Comparison of ENCODE assay signal across 8 mouse cellular contexts in genomic region chr11:5706874-5707529, GRCm38 (mm10). TPM values are rescaled to one million over a fixed set of nuclear protein-coding genes. Genes with fewer than 3 reads are reported as not detected.
DNase-seq lines count a peak whose midpoint lies in the region; ATAC-seq and TF ChIP-seq lines count a peak whose summit lies in the region.

No protein-coding gene starts in this region.

- H3K4me1 ChIP-seq in heart, postnatal 0 days (ENCODE audit: control insufficient read depth, insufficient read depth) = peaks cover 23% of the 10 kb centered on the region
- H3K4me1 ChIP-seq in liver, embryonic 14.5 days (replicated peaks; ENCODE audit: control insufficient read depth in 2 of 2, insufficient read depth in 2 of 2, low read length in 1 of 2) = peaks cover 4 to 7% of the 10 kb centered on the region in 2 experiments; a peak in 2 of 4 replicates
- H3K4me1 ChIP-seq in neural tube, embryonic 13.5 days (replicated peaks) = peaks cover 16% of the 10 kb centered on the region

- no peak for TF ChIP-seq POLR2A in brain, embryonic 14.5 days (IDR thresholded peaks at IDR 0.05; ENCODE audit: borderline replicate concordance, extremely low read depth, insufficient read depth, insufficient read length, poor library complexity, severe bottlenecking)

- no peaks in the 10 kb centered on the region for H3K27me3 ChIP-seq in heart, postnatal 0 days (ENCODE audit: control insufficient read depth, insufficient read depth, low read length)
- no peaks in the 10 kb centered on the region for H3K27me3 ChIP-seq in liver, embryonic 14.5 days (ENCODE audit: control insufficient read depth, insufficient read depth, low read length)
- no peaks in the 10 kb centered on the region for H3K27me3 ChIP-seq in neural tube, embryonic 13.5 days

- TF ChIP-seq CTCF in brain, embryonic 14.5 days (IDR thresholded peaks at IDR 0.05; ENCODE audit: borderline replicate concordance, extremely low read depth, insufficient read depth, insufficient read length) = no peak
- TF ChIP-seq CTCF in heart, postnatal 0 days (IDR thresholded peaks at IDR 0.05; ENCODE audit: low read depth) = no peak
- 0 out of 2 replicates have a peak, but pooled peaks have one; percentile 7 for TF ChIP-seq CTCF in liver, embryonic 14.5 days (IDR thresholded peaks at IDR 0.05; ENCODE audit: low read depth)

- under 1% methylated on average over 43 of the region's 43 CpGs for WGBS in heart, postnatal 0 days
- WGBS in liver, embryonic 14.5 days (ENCODE audit: insufficient replicate concordance) = under 1% methylated on average over 43 of the region's 43 CpGs
- 1% methylated on average over 43 of the region's 43 CpGs for WGBS in neural tube, embryonic 13.5 days

- peak overlapping the region; percentile 74 for H3K27ac ChIP-seq in heart, postnatal 0 days (ENCODE audit: low read depth)
- no peak overlapping the region; the same call in 1 of the 2 replicates for H3K27ac ChIP-seq in liver, embryonic 14.5 days
- H3K27ac ChIP-seq in neural tube, embryonic 13.5 days (replicated peaks) = peak overlapping the region; percentile 81

- peak overlapping the region; percentile 92 for H3K9ac ChIP-seq in heart, postnatal 0 days (replicated peaks; ENCODE audit: low read depth, low read length)
- peak overlapping the region; percentile 83 for H3K9ac ChIP-seq in liver, embryonic 14.5 days (replicated peaks)
- H3K9ac ChIP-seq in neural tube, embryonic 13.5 days = peak overlapping the region; percentile 96

- peaks cover 21% of the 10 kb centered on the region; the same call in 1 of the 2 replicates for H3K36me3 ChIP-seq in heart, postnatal 0 days (replicated peaks; ENCODE audit: control insufficient read depth, insufficient read depth, low read length)
- peaks cover 7% of the 10 kb centered on the region; the same call in 1 of the 2 replicates for H3K36me3 ChIP-seq in liver, embryonic 14.5 days (replicated peaks; ENCODE audit: control insufficient read depth, insufficient read depth, low read depth)
- peaks cover 24% of the 10 kb centered on the region for H3K36me3 ChIP-seq in neural tube, embryonic 13.5 days

- peak; percentile 59 for ATAC-seq in heart, postnatal 0 days (ENCODE audit: insufficient read depth, low read depth)
- peak; percentile 79 for ATAC-seq in liver, embryonic 14.5 days (ENCODE audit: insufficient read depth)
- ATAC-seq in neural tube, embryonic 13.5 days (ENCODE audit: low read depth) = peak; percentile 34

- H3K4me2 ChIP-seq in heart, postnatal 0 days (ENCODE audit: low read depth, low read length) = peak overlapping the region; percentile 83
- H3K4me2 ChIP-seq in liver, embryonic 14.5 days (ENCODE audit: low read depth) = peak overlapping the region; percentile 88
- peak overlapping the region; percentile 87 for H3K4me2 ChIP-seq in neural tube, embryonic 13.5 days

- peak; percentile 46 for DNase-seq in kidney, adult 11 months
- no peak for DNase-seq in kidney, postnatal 14 days
- DNase-seq in CD8-positive naive resting alpha-beta T cell, adult 2 months (ENCODE audit: low read depth in 2 of 2, low spot score in 2 of 2) = peak; percentile 40 to 53
- peak; percentile 28 for DNase-seq in brain, embryonic 14.5 days (ENCODE audit: low read depth)
- DNase-seq in heart, postnatal 0 days (ENCODE audit: low spot score) = no peak
- DNase-seq in liver, embryonic 14.5 days (ENCODE audit: low read depth in 3 of 3, low spot score in 3 of 3) = peak; percentile 13 to 31 (median 14)
- no peak for DNase-seq in adipocyte (ENCODE audit: low spot score)

- no peak for TF ChIP-seq EP300 in heart, postnatal 0 days (IDR thresholded peaks at IDR 0.05; ENCODE audit: low read depth)
- no peak for TF ChIP-seq EP300 in liver, embryonic 14.5 days (IDR thresholded peaks at IDR 0.05; ENCODE audit: low read depth)

- H3K9me3 ChIP-seq in heart, postnatal 0 days (replicated peaks; ENCODE audit: control insufficient read depth, low read length) = no peaks in the 10 kb centered on the region
- H3K9me3 ChIP-seq in liver, embryonic 14.5 days (ENCODE audit: control insufficient read depth, low read length) = no peaks in the 10 kb centered on the region
- no peaks in the 10 kb centered on the region for H3K9me3 ChIP-seq in neural tube, embryonic 13.5 days

- peak overlapping the region; percentile 97 for H3K4me3 ChIP-seq in heart, postnatal 0 days (ENCODE audit: low read depth, low read length)
- peak overlapping the region; percentile 69 to 96 for H3K4me3 ChIP-seq in liver, embryonic 14.5 days (ENCODE audit: insufficient read depth in 1 of 2, low read depth in 2 of 2, low read length in 2 of 2)
- peak overlapping the region; percentile 87 for H3K4me3 ChIP-seq in neural tube, embryonic 13.5 days

RNA-seq across cellular contexts. Expression of gene Mrps24, which starts 8.5 kb away (rescaled TPM):
- polyA plus RNA-seq in brain, embryonic 14.5 days (2012; rRNA removed) = 112 and 159 TPM in 2 replicates
- total RNA-seq in heart, postnatal 0 days (2014; rRNA removed; ENCODE audit: low replicate concordance) = 81.7 and 96.2 TPM in 2 replicates
- polyA plus RNA-seq in heart, postnatal 0 days (2015; fragmentation: Nextera tagmentation; extraction: Ambion mirVana) = 251 and 257 TPM in 2 replicates
- polyA plus RNA-seq in liver, embryonic 14.5 days (2012; rRNA removed) = 46.6 and 61.8 TPM in 2 replicates
- 130 TPM in 2 replicates for polyA plus RNA-seq in liver, embryonic 14.5 days (2014; fragmentation: Nextera tagmentation; extraction: Ambion mirVana)
- 180 and 183 TPM in 2 replicates for polyA plus RNA-seq in neural tube, embryonic 13.5 days (2015; fragmentation: Nextera tagmentation; extraction: Ambion mirVana)

RNA-seq across cellular contexts. Expression of gene Urgcp, which starts 55.2 kb away (rescaled TPM):
- polyA plus RNA-seq in brain, embryonic 14.5 days (2012; rRNA removed) = 20.6 and 25.9 TPM in 2 replicates
- 71.3 and 72.9 TPM in 2 replicates for total RNA-seq in heart, postnatal 0 days (2014; rRNA removed; ENCODE audit: low replicate concordance)
- polyA plus RNA-seq in heart, postnatal 0 days (2015; fragmentation: Nextera tagmentation; extraction: Ambion mirVana) = 33.1 and 38.0 TPM in 2 replicates
- 2.9 and 3.5 TPM in 2 replicates for polyA plus RNA-seq in liver, embryonic 14.5 days (2012; rRNA removed)
- 4.7 and 6.3 TPM in 2 replicates for polyA plus RNA-seq in liver, embryonic 14.5 days (2014; fragmentation: Nextera tagmentation; extraction: Ambion mirVana)
- polyA plus RNA-seq in neural tube, embryonic 13.5 days (2015; fragmentation: Nextera tagmentation; extraction: Ambion mirVana) = 26.8 and 29.1 TPM in 2 replicates

Comparison
In these comparisons a context has a peak if more than half of its experiments do, and no peak if none do; other contexts are left out.
1. DNase-seq: peak in kidney, adult 11 months (single experiment), CD8-positive naive resting alpha-beta T cell, adult 2 months (2 of 2), brain, embryonic 14.5 days (single experiment) and liver, embryonic 14.5 days (3 of 3); none in kidney, postnatal 14 days (single experiment), heart, postnatal 0 days (single experiment) and adipocyte (single experiment).
2. Peak in every context shown above with its lines, with median percentiles within 50 percentile points of each other: ATAC-seq, H3K4me2 ChIP-seq, H3K4me3 ChIP-seq and H3K9ac ChIP-seq.